In the genomic region with DNA sequence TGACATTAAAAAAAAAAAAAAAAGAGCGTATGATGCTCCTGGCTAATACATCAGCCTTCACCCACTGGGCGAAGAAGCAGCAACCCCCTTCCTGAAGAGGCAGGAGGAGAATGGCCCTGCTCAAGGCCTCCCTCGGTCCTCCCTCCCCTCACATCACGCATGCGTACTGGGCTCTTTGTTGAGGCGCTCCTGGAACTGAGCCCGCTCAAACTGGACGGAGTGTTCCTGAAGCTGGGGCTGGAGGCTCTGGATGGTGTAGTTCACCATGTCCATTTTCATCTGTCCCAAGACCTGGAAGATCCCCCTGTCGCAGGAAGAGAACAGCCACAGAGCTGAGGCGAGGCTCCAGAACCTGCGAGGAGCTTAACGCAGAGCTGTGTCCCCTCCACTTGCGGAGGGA, we compare ENCODE assay signal across 16 mouse cellular contexts. TPM values are rescaled to one million over a fixed set of nuclear protein-coding genes. Genes with fewer than 3 reads are reported as not detected.
DNase-seq lines count a peak whose midpoint lies in the region; TF ChIP-seq lines count a peak whose summit lies in the region.
"Had no signal": no experiment of that assay in that cellular context is flagged by ENCODE, and none has a peak within 500 bp of the region (broad histone marks: within the 10 kb centered on the region; RNA-seq: fewer than 3 reads in every experiment).

No protein-coding gene starts in this region.

- no peak for TF ChIP-seq CTCF in layer of hippocampus, adult 2 months (conservative IDR thresholded peaks at IDR 0.05)

- no peak overlapping the region for H3K27ac ChIP-seq in layer of hippocampus, adult 2 months
- H3K27ac ChIP-seq: embryonic facial prominence, embryonic 12.5 days; forebrain, embryonic 10.5 days; heart, embryonic 10.5 days; neural tube, embryonic 12.5 days had no signal

- peak; percentile 56 to 60 for DNase-seq in layer of hippocampus, postnatal 10 days (ENCODE audit: low spot score in 2 of 2)
- DNase-seq in layer of hippocampus, adult 2 months (ENCODE audit: low spot score in 2 of 2) = no peak
- DNase-seq in right cerebral cortex, postnatal 4 days = peak; percentile 46
- no peak for DNase-seq in right cerebral cortex, postnatal 14 days
- DNase-seq in adrenal gland, postnatal 25 days = peak; percentile 83
- no peak for DNase-seq in embryo, embryonic 10 days (ENCODE audit: low spot score)
- DNase-seq in left cerebral cortex, postnatal 10 days (ENCODE audit: extremely low spot score in 1 of 2, low spot score in 2 of 2) = no peak
- DNase-seq: cerebellum, adult 8-10 months; heart, postnatal 36 days; kidney, postnatal 25 days; thymus, postnatal 14 days had no signal

- no peak overlapping the region for H3K4me3 ChIP-seq in layer of hippocampus, adult 2 months
- H3K4me3 ChIP-seq: embryonic facial prominence, embryonic 12.5 days; forebrain, embryonic 10.5 days; heart, embryonic 10.5 days; neural tube, embryonic 12.5 days had no signal

- intact Hi-C loops in left cerebral cortex, postnatal 10 days (cut with DNase I) = loop anchor here (5.0 kb wide), 1 partner anchor 163 kb away; a partner anchor contains a TSS

RNA-seq across cellular contexts. Expression of a gene that starts 10.2 kb away (rescaled TPM):
- 1 to 10 TPM in 1 of 2 experiments, under 1 TPM in 1; 0.76 to 1.7 TPM for total RNA-seq in layer of hippocampus, postnatal 10 days (2021)
- under 1 TPM; 0.74 to 0.84 TPM for total RNA-seq in layer of hippocampus, adult 2 months (2021)
- total RNA-seq in adrenal gland, postnatal 25 days (2021) = not detected in 2 replicates
- 1 to 10 TPM; 1.6 to 2.4 TPM for total RNA-seq in left cerebral cortex, postnatal 10 days (2021)
- total RNA-seq: gastrocnemius, adult 8-10 months; heart, postnatal 36 days had no signal

Comparison
In these comparisons a context has a peak if more than half of its experiments do, and no peak if none do; other contexts are left out.
1. DNase-seq: peak in layer of hippocampus, postnatal 10 days (2 of 2), right cerebral cortex, postnatal 4 days (single experiment) and adrenal gland, postnatal 25 days (single experiment); none in layer of hippocampus, adult 2 months (0 of 2), right cerebral cortex, postnatal 14 days (single experiment), embryo, embryonic 10 days (single experiment) and left cerebral cortex, postnatal 10 days (0 of 2).